Mouse (Mus musculus): ENCODE measurements around the gene Zfp229. TPM values are rescaled to one million over a fixed set of nuclear protein-coding genes. Genes with fewer than 3 reads are reported as not detected.

Gene Zfp229
- total RNA-seq (2023) = 1 to 10 TPM in 1 of 2 experiments, under 1 TPM in 1; 0.88 to 1.5 TPM

DNA sequence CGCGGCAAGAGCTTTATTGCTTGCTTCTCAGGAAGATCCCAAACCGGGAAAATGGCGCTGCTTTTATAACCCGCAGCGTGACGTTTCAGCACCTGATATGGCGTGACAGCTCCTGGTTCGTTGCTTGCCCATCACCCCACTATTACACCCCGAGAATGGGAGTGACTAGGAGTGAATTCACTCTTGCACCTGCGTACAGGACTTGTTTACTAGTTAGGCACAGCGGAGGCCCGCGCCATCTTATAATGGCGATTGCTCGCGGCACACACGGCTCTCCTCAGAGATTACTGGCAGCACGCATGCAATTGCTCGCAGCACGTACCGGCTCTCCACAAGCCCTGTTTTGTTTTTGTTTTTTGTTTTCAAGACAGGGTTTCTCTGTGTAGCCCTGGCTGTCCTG lies at the start of gene Zfp229:
Gene Zfp229 (plus strand): TSS at position 301 of the 400 bp plus-strand sequence.

DNA sequence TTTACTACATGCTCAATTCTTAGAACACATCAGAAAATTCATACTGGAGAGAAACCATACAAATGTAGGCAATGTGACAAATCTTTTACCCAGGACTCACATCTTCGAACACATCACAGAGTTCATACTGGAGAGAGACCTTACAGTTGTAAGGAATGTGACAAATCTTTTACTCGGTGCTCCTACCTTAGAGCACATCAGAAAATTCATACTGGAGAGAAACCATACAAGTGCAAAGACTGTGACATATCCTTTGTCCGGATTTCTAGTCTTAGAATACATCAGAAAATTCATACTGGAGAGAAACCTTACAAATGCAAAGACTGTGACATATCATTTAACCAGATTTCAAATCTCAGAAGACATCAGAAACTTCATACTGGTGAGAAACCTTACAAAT lies 39.0 kb upstream of the Zfp229 start, which contains the start of gene Gm10226:
Gene Gm10226 (plus strand): TSS at position 301 of the 400 bp plus-strand sequence.

DNA sequence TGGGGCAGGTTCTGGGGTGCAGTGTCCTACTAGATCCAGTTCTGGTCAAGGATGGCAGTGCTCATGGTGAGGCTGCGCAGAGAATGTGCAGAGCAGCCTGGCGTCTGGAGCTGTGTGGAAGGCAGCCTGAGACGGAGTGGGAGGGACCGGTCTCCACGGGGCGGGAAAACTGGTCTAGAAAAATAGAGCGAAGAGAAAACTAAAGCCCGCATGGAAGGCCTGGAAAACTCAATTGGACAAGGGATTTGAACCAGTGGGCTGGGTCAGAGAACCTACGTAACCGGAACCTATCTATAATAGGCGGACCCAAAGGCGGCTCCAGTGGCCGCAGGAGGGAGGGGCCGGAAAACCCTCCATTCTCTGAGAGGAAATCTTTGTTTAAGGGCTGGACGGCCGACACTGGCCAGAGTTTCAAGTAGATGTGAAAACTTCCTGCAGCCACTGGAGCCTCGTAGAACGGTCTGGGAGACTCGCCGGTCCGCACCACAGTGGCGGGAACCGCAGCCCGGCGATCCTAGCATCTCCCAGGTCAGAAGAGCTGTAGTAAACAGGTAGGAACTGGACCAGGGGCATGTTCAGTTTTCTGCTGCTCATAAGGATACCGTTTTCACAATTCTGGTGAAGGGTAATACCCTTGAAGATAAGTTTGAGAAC lies 23.1 kb upstream of the Zfp229 start, which contains the start of gene Zfp760:
Gene Zfp760 (plus strand): TSS at position 399 of the 654 bp plus-strand sequence.

Other genes starting within 250 kb of the Zfp229 start
- gene Zfp53, start 241.8 kb upstream of the Zfp229 start, total RNA-seq (2023) = 10 to 100 TPM in 1 of 2 experiments, 1 to 10 TPM in 1; 8.9 to 11.2 TPM
- gene Zfp52, start 195.3 kb upstream of the Zfp229 start, total RNA-seq (2023) = 1 to 10 TPM; 7.9 to 9.2 TPM
- 1 to 10 TPM; 2.1 to 2.7 TPM for gene Zfp948, start 163.8 kb upstream of the Zfp229 start, total RNA-seq (2023)
- 1 to 10 TPM; 4.7 to 6.5 TPM for gene Zfp983, start 80.2 kb upstream of the Zfp229 start, total RNA-seq (2023)
- 1 to 10 TPM; 2.2 to 9.1 TPM for gene Gm10226, start 38.9 kb upstream of the Zfp229 start, total RNA-seq (2023)
- 1 to 10 TPM; 1.6 to 1.7 TPM for gene Zfp760, start 23.1 kb upstream of the Zfp229 start, total RNA-seq (2023)
- under 1 TPM; 0.20 to 0.49 TPM for gene Zfp820, start 115.0 kb downstream of the Zfp229 start, total RNA-seq (2023)
- 1 to 10 TPM; 3.1 to 3.2 TPM for gene Zfp995, start 179.1 kb downstream of the Zfp229 start, total RNA-seq (2023)
- 10 to 100 TPM in 1 of 2 experiments, 1 to 10 TPM in 1; 8.2 to 11.8 TPM for gene Zfp942, start 231.7 kb downstream of the Zfp229 start, total RNA-seq (2023)
- 10 to 100 TPM; 12.2 to 13.1 TPM for gene Zfp943, start 231.8 kb downstream of the Zfp229 start, total RNA-seq (2023)